Mouse (Mus musculus) adrenal gland, postnatal 4 days (tissue): ENCODE results near the gene Zfp990. TPM values are rescaled to one million over a fixed set of nuclear protein-coding genes. Genes with fewer than 3 reads are reported as not detected.
"Not testable (repeated sequence)": the region's sequence is repeated elsewhere in the genome, so short reads cannot be mapped to it uniquely, and the experiment has no call there.

Source experiments
- DNase-seq, 2 experiments: peaks; one replicate each; pipeline ENCODE4 v3.0.0; 2021 to 2022; ENCODE audit warnings: low spot score in 2 of 2, mixed read lengths in 2 of 2
- long read RNA-seq, 2 experiments: library from polyadenylated mRNA; stranded (forward); transcript quantifications; one replicate each; pipeline ENCODE4 v2.0.0; 2021
- total RNA-seq, 2 experiments: library from RNA; stranded (reverse); gene quantifications; 2 replicates each; pipeline ENCODE4 v1.2.3; 2021

Gene Zfp990
- total RNA-seq, result 1 to 10 TPM; 2.7 to 3.4 TPM
- long read RNA-seq, experiment 1, result 0 reads
- long read RNA-seq, experiment 2, result 0 reads

GRCm38 (mm10) chr4:145510459-145510858 lies at the start of gene Zfp990:
Gene Zfp990, plus strand, starts transcription at chr4:145510759.
- not testable (repeated sequence) for DNase-seq

GRCm38 (mm10) chr4:145463553-145464253 lies 46.9 kb upstream of the Zfp990 start:
- not testable (repeated sequence) for DNase-seq

- no peak for DNase-seq
Measured at GRCm38 (mm10) chr4:145478128-145478527, 32.4 kb upstream of the Zfp990 start.

GRCm38 (mm10) chr4:145480699-145481098 lies 29.9 kb upstream of the Zfp990 start:
- not testable (repeated sequence) for DNase-seq

- DNase-seq, result no peak
Measured at GRCm38 (mm10) chr4:145489396-145489795, 21.2 kb upstream of the Zfp990 start.

GRCm38 (mm10) chr4:145492132-145492531 lies 18.4 kb upstream of the Zfp990 start:
- DNase-seq, result no peak

GRCm38 (mm10) chr4:145493316-145493715 lies 17.2 kb upstream of the Zfp990 start:
- not testable (repeated sequence) for DNase-seq

- not testable (repeated sequence) for DNase-seq
Measured at GRCm38 (mm10) chr4:145514637-145515036, 4.1 kb downstream of the Zfp990 start.

GRCm38 (mm10) chr4:145515776-145516565 lies 5.4 kb downstream of the Zfp990 start:
- DNase-seq, result not testable (repeated sequence)

- not testable (repeated sequence) for DNase-seq
Measured at GRCm38 (mm10) chr4:145517391-145517790, 6.8 kb downstream of the Zfp990 start.

GRCm38 (mm10) chr4:145543861-145544260 lies 33.3 kb downstream of the Zfp990 start:
- not testable (repeated sequence) for DNase-seq

GRCm38 (mm10) chr4:145545106-145545505 lies 34.5 kb downstream of the Zfp990 start:
- not testable (repeated sequence) for DNase-seq

GRCm38 (mm10) chr4:145545734-145546349 lies 35.3 kb downstream of the Zfp990 start:
- not testable (repeated sequence) for DNase-seq

- not testable (repeated sequence) for DNase-seq
Measured at GRCm38 (mm10) chr4:145546477-145546876, 35.9 kb downstream of the Zfp990 start.

- DNase-seq, result no peak
Measured at GRCm38 (mm10) chr4:145556680-145557079, 46.1 kb downstream of the Zfp990 start.

GRCm38 (mm10) chr4:145559505-145560099 lies 49.0 kb downstream of the Zfp990 start:
- DNase-seq, result no peak

- no peak for DNase-seq
Measured at GRCm38 (mm10) chr4:145564111-145564821, 53.7 kb downstream of the Zfp990 start.

GRCm38 (mm10) chr4:145570461-145570860 lies 59.9 kb downstream of the Zfp990 start:
- not testable (repeated sequence) for DNase-seq

- not testable (repeated sequence) for DNase-seq
Measured at GRCm38 (mm10) chr4:145576623-145577022, 66.1 kb downstream of the Zfp990 start.

GRCm38 (mm10) chr4:145580333-145580732 lies 69.8 kb downstream of the Zfp990 start:
- DNase-seq, result not testable (repeated sequence)
